Mouse (Mus musculus): ENCODE data around the gene Tnxb. TPM values are rescaled to one million over a fixed set of nuclear protein-coding genes. Genes with fewer than 3 reads are reported as not detected.
A peak's percentile ranks its signal among the peaks of the same experiment; 100 is the strongest.

Tnxb gene
- polyA plus RNA-seq (2014; fragmentation: Nextera tagmentation; extraction: Ambion mirVana) = not detected in 2 replicates

GRCm38 (mm10) chr17:34670235-34670634, at the start of gene Tnxb:
Tnxb (plus strand) TSS chr17:34670535.
- ATAC-seq (ENCODE audit: insufficient number of reproducible peaks, low FRiP score, low TSS enrichment, low read depth) = no peak
- H3K27me3 ChIP-seq (ENCODE audit: control insufficient read depth, insufficient read depth, low read length) = peaks cover 48% of the 10 kb centered on the region
- DNase-seq (ENCODE audit: low spot score) = no peak
- H3K4me1 ChIP-seq (ENCODE audit: control insufficient read depth, insufficient read depth, low read length) = peaks cover 11% of the 10 kb centered on the region
- peak within 1 kb of the TSS; percentile 53 for H3K4me2 ChIP-seq (ENCODE audit: low read depth, severe bottlenecking)
- no peaks in the 10 kb centered on the region for H3K9me3 ChIP-seq (ENCODE audit: control insufficient read depth, low read length)
- H3K36me3 ChIP-seq (ENCODE audit: control insufficient read depth, insufficient read depth, low read length) = no peaks in the 10 kb centered on the region
- peak within 1 kb of the TSS; percentile 29 for H3K4me3 ChIP-seq (ENCODE audit: low read depth, low read length)
- 68% methylated on average over 7 of the region's 7 CpGs for WGBS
- H3K27ac ChIP-seq (replicated peaks; ENCODE audit: low read depth, low read length) = no peak within 1 kb of the TSS
- H3K9ac ChIP-seq (ENCODE audit: low read length) = peak within 1 kb of the TSS; percentile 35

GRCm38 (mm10) chr17:34621006-34621405, 49.3 kb upstream of the Tnxb start:
- no peak for ATAC-seq (ENCODE audit: insufficient number of reproducible peaks, low FRiP score, low TSS enrichment, low read depth)
- Histone ChIP-seq H3K36me3 (ENCODE audit: control insufficient read depth, insufficient read depth, low read length) (no peaks in the 10 kb centered on the region), H3K4me2 (ENCODE audit: low read depth, severe bottlenecking) (no peak overlapping the region)

GRCm38 (mm10) chr17:34623161-34623560, 47.2 kb upstream of the Tnxb start:
- ATAC-seq (ENCODE audit: insufficient number of reproducible peaks, low FRiP score, low TSS enrichment, low read depth) = no peak
- 85% methylated on average over 9 of the region's 9 CpGs for WGBS

More at GRCm38 (mm10) chr17:34621006-34621405, 49.3 kb upstream of the Tnxb start:
- 86% methylated on average over 8 of the region's 8 CpGs for WGBS
- Histone ChIP-seq H3K9ac (ENCODE audit: low read length) (no peak overlapping the region), H3K9me3 (ENCODE audit: control insufficient read depth, low read length) (no peaks in the 10 kb centered on the region), H3K4me1 (ENCODE audit: control insufficient read depth, insufficient read depth, low read length) (peaks cover under 1% of the 10 kb centered on the region; the same call in 1 of the 2 replicates), H3K27ac (replicated peaks; ENCODE audit: low read depth, low read length) (no peak overlapping the region), H3K27me3 (ENCODE audit: control insufficient read depth, insufficient read depth, low read length) (no peaks in the 10 kb centered on the region), H3K4me3 (ENCODE audit: low read depth, low read length) (no peak overlapping the region)
- no peak for DNase-seq (ENCODE audit: low spot score)

GRCm38 (mm10) chr17:34624981-34625380, 45.4 kb upstream of the Tnxb start:
- no peak overlapping the region for H3K27ac ChIP-seq (replicated peaks; ENCODE audit: low read depth, low read length)
- ATAC-seq (ENCODE audit: insufficient number of reproducible peaks, low FRiP score, low TSS enrichment, low read depth) (no peak), DNase-seq (ENCODE audit: low spot score) (no peak)
- H3K4me3 ChIP-seq (ENCODE audit: low read depth, low read length) = no peak overlapping the region
- peaks cover 21% of the 10 kb centered on the region for H3K4me1 ChIP-seq (ENCODE audit: control insufficient read depth, insufficient read depth, low read length)
- no peak overlapping the region for H3K9ac ChIP-seq (ENCODE audit: low read length)
- no peaks in the 10 kb centered on the region for H3K36me3 ChIP-seq (ENCODE audit: control insufficient read depth, insufficient read depth, low read length)
- no peak overlapping the region for H3K4me2 ChIP-seq (ENCODE audit: low read depth, severe bottlenecking)
- 93% methylated on average over 3 of the region's 3 CpGs for WGBS
- peaks cover 4% of the 10 kb centered on the region for H3K27me3 ChIP-seq (ENCODE audit: control insufficient read depth, insufficient read depth, low read length)
- no peaks in the 10 kb centered on the region for H3K9me3 ChIP-seq (ENCODE audit: control insufficient read depth, low read length)

More at GRCm38 (mm10) chr17:34623161-34623560, 47.2 kb upstream of the Tnxb start:
- H3K4me1 ChIP-seq (ENCODE audit: control insufficient read depth, insufficient read depth, low read length) = peaks cover 12% of the 10 kb centered on the region
- no peak for DNase-seq (ENCODE audit: low spot score)
- H3K9me3 ChIP-seq (ENCODE audit: control insufficient read depth, low read length) = no peaks in the 10 kb centered on the region
- H3K4me3 ChIP-seq (ENCODE audit: low read depth, low read length) = no peak overlapping the region
- no peaks in the 10 kb centered on the region for H3K27me3 ChIP-seq (ENCODE audit: control insufficient read depth, insufficient read depth, low read length)
- H3K27ac ChIP-seq (replicated peaks; ENCODE audit: low read depth, low read length) = no peak overlapping the region
- no peaks in the 10 kb centered on the region for H3K36me3 ChIP-seq (ENCODE audit: control insufficient read depth, insufficient read depth, low read length)
- H3K9ac ChIP-seq (ENCODE audit: low read length) = no peak overlapping the region
- H3K4me2 ChIP-seq (ENCODE audit: low read depth, severe bottlenecking) = no peak overlapping the region

- DNase-seq (ENCODE audit: low spot score) = no peak
- no peak for ATAC-seq (ENCODE audit: insufficient number of reproducible peaks, low FRiP score, low TSS enrichment, low read depth)
- peaks cover 28% of the 10 kb centered on the region for H3K4me1 ChIP-seq (ENCODE audit: control insufficient read depth, insufficient read depth, low read length)
Measured at GRCm38 (mm10) chr17:34626062-34626772, 44.1 kb upstream of the Tnxb start.

GRCm38 (mm10) chr17:34626773-34627092, 43.6 kb upstream of the Tnxb start:
- peak overlapping the region; percentile 82 for H3K4me3 ChIP-seq (ENCODE audit: low read depth, low read length)
- DNase-seq (ENCODE audit: low spot score) (peak; percentile 54), ATAC-seq (ENCODE audit: insufficient number of reproducible peaks, low FRiP score, low TSS enrichment, low read depth) (0 out of 2 replicates have a peak, but pooled peaks have one; percentile 5)
- WGBS = under 1% methylated on average over 18 of the region's 18 CpGs
- H3K4me1 ChIP-seq (ENCODE audit: control insufficient read depth, insufficient read depth, low read length) = peaks cover 28% of the 10 kb centered on the region
- H3K9ac ChIP-seq (ENCODE audit: low read length) = peak overlapping the region; percentile 71
- H3K36me3 ChIP-seq (ENCODE audit: control insufficient read depth, insufficient read depth, low read length) = no peaks in the 10 kb centered on the region
- H3K27me3 ChIP-seq (ENCODE audit: control insufficient read depth, insufficient read depth, low read length) = peaks cover 21% of the 10 kb centered on the region
- H3K4me2 ChIP-seq (ENCODE audit: low read depth, severe bottlenecking) = peak overlapping the region; percentile 94
- no peak overlapping the region for H3K27ac ChIP-seq (replicated peaks; ENCODE audit: low read depth, low read length)
- no peaks in the 10 kb centered on the region for H3K9me3 ChIP-seq (ENCODE audit: control insufficient read depth, low read length)

More at GRCm38 (mm10) chr17:34626062-34626772, 44.1 kb upstream of the Tnxb start:
- H3K36me3 ChIP-seq (ENCODE audit: control insufficient read depth, insufficient read depth, low read length) = no peaks in the 10 kb centered on the region
- H3K27ac ChIP-seq (replicated peaks; ENCODE audit: low read depth, low read length) = no peak overlapping the region
- WGBS = 55% methylated on average over 16 of the region's 16 CpGs
- no peaks in the 10 kb centered on the region for H3K9me3 ChIP-seq (ENCODE audit: control insufficient read depth, low read length)
- H3K4me3 ChIP-seq (ENCODE audit: low read depth, low read length) = peak overlapping the region; percentile 82
- peak overlapping the region; percentile 71 for H3K9ac ChIP-seq (ENCODE audit: low read length)
- H3K27me3 ChIP-seq (ENCODE audit: control insufficient read depth, insufficient read depth, low read length) = peaks cover 16% of the 10 kb centered on the region
- peak overlapping the region; percentile 94 for H3K4me2 ChIP-seq (ENCODE audit: low read depth, severe bottlenecking)

DNA sequence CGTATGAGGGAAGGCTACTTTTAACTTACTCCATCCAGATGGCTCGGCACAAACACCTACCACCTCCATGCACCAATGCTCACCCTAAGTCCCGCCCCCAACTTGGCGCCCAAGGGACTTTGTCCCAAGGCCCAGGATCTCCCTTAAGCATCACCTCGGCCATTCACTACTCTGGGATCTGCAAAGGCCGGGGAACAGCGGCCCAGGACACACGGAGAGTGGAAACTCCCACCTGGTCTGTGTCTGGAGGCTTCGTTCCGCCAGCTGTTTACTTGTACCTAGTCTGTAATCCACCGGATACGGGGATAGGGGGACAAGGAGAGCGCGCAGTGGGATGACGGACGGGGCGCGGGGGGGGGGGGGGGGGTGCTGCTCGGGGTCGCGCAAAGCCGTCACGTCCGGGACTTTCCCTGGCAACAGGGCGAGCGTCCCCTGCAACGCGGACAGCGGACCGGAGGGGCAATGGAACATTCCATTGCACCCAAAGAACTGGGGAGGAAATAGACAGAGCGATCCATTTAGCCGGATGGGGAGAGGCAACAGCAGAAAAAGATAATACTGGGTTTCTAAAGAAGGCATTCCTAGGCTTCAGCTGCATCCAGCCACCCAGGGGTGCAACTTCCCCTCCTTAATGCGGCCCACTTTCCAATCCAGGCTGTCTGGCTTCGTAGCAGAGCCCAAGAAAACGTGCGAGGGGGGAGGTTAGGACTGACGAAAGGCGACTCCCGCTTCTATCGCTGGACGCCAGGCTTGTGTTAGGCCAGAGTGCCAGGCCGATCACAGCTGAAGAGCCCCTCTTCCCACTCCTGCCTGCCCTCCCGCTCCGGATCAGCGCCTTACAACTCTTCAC, 43.0 kb upstream of the Tnxb start:
- peak overlapping the region; percentile 94 for H3K4me2 ChIP-seq (ENCODE audit: low read depth, severe bottlenecking)
- H3K9me3 ChIP-seq (ENCODE audit: control insufficient read depth, low read length) = no peaks in the 10 kb centered on the region
- WGBS = under 1% methylated on average over 45 of the region's 45 CpGs
- DNase-seq (ENCODE audit: low spot score) (peak; percentile 92), ATAC-seq (ENCODE audit: insufficient number of reproducible peaks, low FRiP score, low TSS enrichment, low read depth) (peak; percentile 68)
- H3K4me3 ChIP-seq (ENCODE audit: low read depth, low read length) = peak overlapping the region; percentile 82
- peaks cover 26% of the 10 kb centered on the region for H3K27me3 ChIP-seq (ENCODE audit: control insufficient read depth, insufficient read depth, low read length)
- H3K27ac ChIP-seq (replicated peaks; ENCODE audit: low read depth, low read length) = peak overlapping the region; percentile 81
- H3K4me1 ChIP-seq (ENCODE audit: control insufficient read depth, insufficient read depth, low read length) = peaks cover 28% of the 10 kb centered on the region
- H3K36me3 ChIP-seq (ENCODE audit: control insufficient read depth, insufficient read depth, low read length) = no peaks in the 10 kb centered on the region
- peak overlapping the region; percentile 71 for H3K9ac ChIP-seq (ENCODE audit: low read length)

- peak within 1 kb of the TSS; percentile 94 for H3K4me2 ChIP-seq (ENCODE audit: low read depth, severe bottlenecking)
- H3K27ac ChIP-seq (replicated peaks; ENCODE audit: low read depth, low read length) = peak within 1 kb of the TSS; percentile 81
- peaks cover 28% of the 10 kb centered on the region for H3K4me1 ChIP-seq (ENCODE audit: control insufficient read depth, insufficient read depth, low read length)
- H3K9ac ChIP-seq (ENCODE audit: low read length) = peak within 1 kb of the TSS; percentile 71
- DNase-seq (ENCODE audit: low spot score) = no peak
- ATAC-seq (ENCODE audit: insufficient number of reproducible peaks, low FRiP score, low TSS enrichment, low read depth) = no peak
- 6% methylated on average over 29 of the region's 29 CpGs for WGBS
- no peaks in the 10 kb centered on the region for H3K9me3 ChIP-seq (ENCODE audit: control insufficient read depth, low read length)
- H3K36me3 ChIP-seq (ENCODE audit: control insufficient read depth, insufficient read depth, low read length) = no peaks in the 10 kb centered on the region
- H3K27me3 ChIP-seq (ENCODE audit: control insufficient read depth, insufficient read depth, low read length) = peaks cover 31% of the 10 kb centered on the region
- H3K4me3 ChIP-seq (ENCODE audit: low read depth, low read length) = peak within 1 kb of the TSS; percentile 82
Measured at GRCm38 (mm10) chr17:34627943-34628643, 42.2 kb upstream of the Tnxb start, which contains the start of gene Ppt2. Ppt2 (minus strand) TSS chr17:34628510.
